In the genomic region with DNA sequence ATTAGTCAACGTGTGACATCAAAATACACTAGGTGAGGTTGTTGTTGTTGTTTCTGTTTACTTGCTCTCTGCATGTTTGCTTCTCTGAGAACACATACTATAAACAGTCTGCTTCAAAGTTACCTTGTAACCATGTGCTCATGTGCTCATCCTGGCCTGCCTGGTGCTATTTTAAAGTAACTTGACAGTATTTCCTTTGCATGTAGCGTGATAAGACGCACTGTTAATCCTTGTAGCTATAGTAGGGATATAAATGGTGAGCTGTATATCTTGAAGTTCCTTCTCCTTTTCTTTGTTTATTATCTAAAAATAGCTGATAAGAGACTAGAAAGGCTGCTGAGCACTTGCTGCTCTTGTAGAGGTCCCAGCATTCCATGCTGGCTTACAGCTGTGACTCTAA, we compare ENCODE assay signal across 1 mouse cellular context.
TF ChIP-seq lines count a peak whose summit lies in the region.

No protein-coding gene starts in this region.

TF ChIP-seq in MEL, 35 proteins besides CTCF, POLR2A, EP300 and RAD21 (continued from another document):
- TF ChIP-seq MYC (IDR thresholded peaks at IDR 0.05; ENCODE audit: low read depth, low read length) (peak; percentile 84), MAFK (IDR thresholded peaks at IDR 0.05; ENCODE audit: borderline replicate concordance, low read depth, low read length) (no peak), NRF1 (IDR thresholded peaks at IDR 0.05; ENCODE audit: insufficient read depth, low read depth, low read length, poor library complexity, severe bottlenecking) (no peak), MYB (IDR thresholded peaks at IDR 0.05; ENCODE audit: low read depth, low read length) (no peak), USF2 (IDR thresholded peaks at IDR 0.05; ENCODE audit: borderline replicate concordance in 1 of 2, insufficient read depth in 1 of 2, low read depth in 1 of 2, low read length in 2 of 2) (no peak), SMC3 (IDR thresholded peaks at IDR 0.05; ENCODE audit: low read depth, low read length) (no peak)
